Mouse (Mus musculus) olfactory bulb, adult 2 months (tissue): ENCODE data around the gene Gm5538. TPM values are rescaled to one million over a fixed set of nuclear protein-coding genes. Genes with fewer than 3 reads are reported as not detected.

Source experiments
- H3K27ac ChIP-seq: fragments of 200-500 bp; 2 replicates; pipeline ENCODE4 v1.5.1; 2012; ENCODE audit warnings: low read depth, low read length; ENCODE audit not compliant: insufficient read depth
- H3K4me1 ChIP-seq: fragments of 200-500 bp; 2 replicates; pipeline ENCODE4 v1.6.1; 2012; ENCODE audit warnings: low read length; ENCODE audit not compliant: control insufficient read depth, insufficient read depth
- H3K4me3 ChIP-seq: fragments of 200-500 bp; 2 replicates; pipeline ENCODE4 v1.5.1; 2012; ENCODE audit warnings: mild to moderate bottlenecking, low read depth, low read length, moderate library complexity; ENCODE audit not compliant: insufficient read depth
- CTCF ChIP-seq: fragments of 200-500 bp; IDR thresholded peaks from 2 replicates; pipeline ENCODE4 v1.5.1; 2012; ENCODE audit warnings: low read depth, mild to moderate bottlenecking, low read length, moderate library complexity; ENCODE audit not compliant: insufficient read depth
- POLR2A ChIP-seq: fragments of 200-500 bp; IDR thresholded peaks from 2 replicates; pipeline ENCODE4 v1.6.1; 2012; ENCODE audit warnings: mild to moderate bottlenecking, low read depth, low read length, moderate library complexity; ENCODE audit not compliant: insufficient read depth
- WGBS: fragments of 180-500 bp; shearing (Covaris S2); methylation state at CpG from one replicate; pipeline ENCODE4 v1.1.7; 2018; 5-methylcytosine and 5-hydroxymethylcytosine counted together
- polyA plus RNA-seq: library from polyadenylated mRNA; stranded (reverse); fragments of >200 nt; gene quantifications from 2 replicates; pipeline ENCODE4 v1.2.4, GENCODE M21; 2012; ENCODE audit warnings: low replicate concordance; ENCODE audit not compliant: missing spikeins, insufficient read depth, insufficient read length

Gene Gm5538
- not detected in 2 replicates for polyA plus RNA-seq

- no peak within 1 kb of the TSS for H3K27ac ChIP-seq
- no peak within 1 kb of the TSS for H3K4me3 ChIP-seq
- no peak for TF ChIP-seq POLR2A
- TF ChIP-seq CTCF, result no peak
- 92% methylated on average over 2 of the region's 2 CpGs for WGBS
- no peaks in the 10 kb centered on the region for H3K4me1 ChIP-seq
Observed at GRCm38 (mm10) chr3:59729490-59729889, at the start of gene Gm5538. Gm5538 (plus strand) TSS chr3:59729790.

- Histone ChIP-seq H3K27ac (no peak overlapping the region), H3K4me3 (no peak overlapping the region), H3K4me1 (no peaks in the 10 kb centered on the region)
- 83% methylated on average over 3 of the region's 3 CpGs for WGBS
- no peak for TF ChIP-seq CTCF
- TF ChIP-seq POLR2A, result no peak
Observed at GRCm38 (mm10) chr3:59697391-59697790, 32.2 kb upstream of the Gm5538 start.

- Histone ChIP-seq H3K4me3 (no peak overlapping the region), H3K27ac (no peak overlapping the region), H3K4me1 (no peaks in the 10 kb centered on the region)
- WGBS, result 100% methylated on average over 1 of the region's 1 CpGs
- TF ChIP-seq CTCF (no peak), POLR2A (no peak)
Observed at GRCm38 (mm10) chr3:59702614-59703110, 26.9 kb upstream of the Gm5538 start.

- Histone ChIP-seq H3K4me3 (no peak overlapping the region), H3K4me1 (no peaks in the 10 kb centered on the region), H3K27ac (no peak overlapping the region)
- 96% methylated on average over 1 of the region's 1 CpGs for WGBS
- TF ChIP-seq POLR2A, result no peak
- TF ChIP-seq CTCF, result no peak
Observed at GRCm38 (mm10) chr3:59739866-59740265, 10.3 kb downstream of the Gm5538 start.

GRCm38 (mm10) chr3:59744181-59744580 lies 14.6 kb downstream of the Gm5538 start:
- H3K4me3 ChIP-seq, result no peak overlapping the region
- H3K4me1 ChIP-seq, result no peaks in the 10 kb centered on the region
- TF ChIP-seq CTCF, result no peak
- no peak for TF ChIP-seq POLR2A
- H3K27ac ChIP-seq, result no peak overlapping the region
- WGBS, result 21% methylated on average over 2 of the region's 2 CpGs

Other genes with a start within 250 kb of the Gm5538 start
- gene Gm8298, start 131.3 kb downstream of the Gm5538 start, polyA plus RNA-seq, result not detected in 2 replicates
- gene C130079G13Rik, start 195.4 kb downstream of the Gm5538 start, polyA plus RNA-seq, result not detected in 2 replicates